Mouse (Mus musculus): Measurements from ENCODE around the gene Lrfn1. TPM values are rescaled to one million over a fixed set of nuclear protein-coding genes. Genes with fewer than 3 reads are reported as not detected.

Gene Lrfn1
- polyA plus RNA-seq, 1 experiment from 2014 or later, result 1.7 TPM

DNA sequence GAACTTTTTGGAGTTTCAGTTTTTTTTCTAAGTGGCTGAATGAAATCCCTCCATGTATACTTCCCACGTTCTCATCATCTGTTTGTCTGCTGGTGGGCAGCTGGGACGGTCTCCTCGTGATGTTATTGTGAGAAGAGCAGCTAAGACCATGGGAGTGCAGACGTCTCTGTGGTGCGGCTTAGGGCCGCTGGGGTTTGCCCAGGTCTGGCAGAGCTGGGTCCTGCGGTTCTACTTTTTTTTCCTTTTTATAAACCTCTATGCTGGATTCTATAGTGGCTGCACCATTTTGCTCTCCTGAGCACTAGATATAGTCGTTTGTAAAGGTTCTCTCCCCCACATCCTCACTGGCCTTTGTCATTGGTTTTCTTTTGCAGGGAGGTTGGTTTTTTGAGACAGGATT, 59.7 kb downstream of the Lrfn1 start:
- H3K27ac ChIP-seq (ENCODE audit: low read depth, low read length), result no peak overlapping the region
- H3K9ac ChIP-seq (ENCODE audit: low read depth, low read length), result no peak overlapping the region
- no peaks in the 10 kb centered on the region; the same call in 1 of the 2 replicates for H3K27me3 ChIP-seq (replicated peaks; ENCODE audit: control insufficient read depth, insufficient read depth, low read length)
- WGBS, result 70% methylated on average over 8 of the region's 8 CpGs
- no peaks in the 10 kb centered on the region for H3K36me3 ChIP-seq (ENCODE audit: control insufficient read depth, insufficient read depth, low read length)
- H3K4me1 ChIP-seq (replicated peaks; ENCODE audit: control insufficient read depth, insufficient read depth, low read length), result no peaks in the 10 kb centered on the region
- no peak overlapping the region for H3K4me3 ChIP-seq (ENCODE audit: low read depth, low read length)
- DNase-seq (ENCODE audit: low spot score), result no peak
- H3K4me2 ChIP-seq, result no peak overlapping the region
- ATAC-seq (replicated peaks; ENCODE audit: low FRiP score), result no peak
- no peaks in the 10 kb centered on the region for H3K9me3 ChIP-seq (ENCODE audit: control insufficient read depth, low read length)

Other genes with a start within 250 kb of the Lrfn1 start
- gene Eid2, start 184.1 kb upstream of the Lrfn1 start, polyA plus RNA-seq (2014; fragmentation: Nextera tagmentation; extraction: Ambion mirVana), result 3.8 and 4.6 TPM in 2 replicates
- 5.9 and 6.5 TPM in 2 replicates for gene Eid2b, start 174.2 kb upstream of the Lrfn1 start, polyA plus RNA-seq (2014; fragmentation: Nextera tagmentation; extraction: Ambion mirVana)
- not detected in 2 replicates for gene Selenov, start 160.8 kb upstream of the Lrfn1 start, polyA plus RNA-seq (2014; fragmentation: Nextera tagmentation; extraction: Ambion mirVana)
- gene Dll3, start 149.7 kb upstream of the Lrfn1 start, polyA plus RNA-seq (2014; fragmentation: Nextera tagmentation; extraction: Ambion mirVana), result 0.31 and 0.62 TPM in 2 replicates
- gene Timm50, start 139.9 kb upstream of the Lrfn1 start, polyA plus RNA-seq (2014; fragmentation: Nextera tagmentation; extraction: Ambion mirVana), result 217 and 224 TPM in 2 replicates
- gene Supt5, start 113.2 kb upstream of the Lrfn1 start, polyA plus RNA-seq (2014; fragmentation: Nextera tagmentation; extraction: Ambion mirVana), result 77.9 and 78.9 TPM in 2 replicates
- 1,377 and 1,547 TPM in 2 replicates for gene Rps16, start 101.3 kb upstream of the Lrfn1 start, polyA plus RNA-seq (2014; fragmentation: Nextera tagmentation; extraction: Ambion mirVana)
- 29.2 and 34.4 TPM in 2 replicates for gene Plekhg2, start 79.4 kb upstream of the Lrfn1 start, polyA plus RNA-seq (2014; fragmentation: Nextera tagmentation; extraction: Ambion mirVana)
- 9.9 and 10.2 TPM in 2 replicates for gene Zfp36, start 71.7 kb upstream of the Lrfn1 start, polyA plus RNA-seq (2014; fragmentation: Nextera tagmentation; extraction: Ambion mirVana)
- gene Med29, start 59.3 kb upstream of the Lrfn1 start, polyA plus RNA-seq (2014; fragmentation: Nextera tagmentation; extraction: Ambion mirVana), result 44.7 and 45.7 TPM in 2 replicates
- 56.1 and 58.6 TPM in 2 replicates for gene Paf1, start 59.0 kb upstream of the Lrfn1 start, polyA plus RNA-seq (2014; fragmentation: Nextera tagmentation; extraction: Ambion mirVana)
- 49.4 and 49.7 TPM in 2 replicates for gene Gmfg, start 14.5 kb upstream of the Lrfn1 start, polyA plus RNA-seq (2014; fragmentation: Nextera tagmentation; extraction: Ambion mirVana)
- gene Ifnl2, start 58.5 kb downstream of the Lrfn1 start, polyA plus RNA-seq (2014; fragmentation: Nextera tagmentation; extraction: Ambion mirVana), result not detected in 2 replicates
- not detected in 2 replicates for gene Ifnl3, start 70.9 kb downstream of the Lrfn1 start, polyA plus RNA-seq (2014; fragmentation: Nextera tagmentation; extraction: Ambion mirVana)
- not detected in 2 replicates for gene Sycn, start 88.9 kb downstream of the Lrfn1 start, polyA plus RNA-seq (2014; fragmentation: Nextera tagmentation; extraction: Ambion mirVana)
- gene Nccrp1, start 95.3 kb downstream of the Lrfn1 start, polyA plus RNA-seq (2014; fragmentation: Nextera tagmentation; extraction: Ambion mirVana), result not detected in 2 replicates
- gene Samd4b, start 146.2 kb downstream of the Lrfn1 start, polyA plus RNA-seq (2014; fragmentation: Nextera tagmentation; extraction: Ambion mirVana), result 17.4 and 18.6 TPM in 2 replicates
- 34.0 and 35.3 TPM in 2 replicates for gene Pak4, start 146.2 kb downstream of the Lrfn1 start, polyA plus RNA-seq (2014; fragmentation: Nextera tagmentation; extraction: Ambion mirVana)
- not detected in 2 replicates for gene Acp7, start 179.4 kb downstream of the Lrfn1 start, polyA plus RNA-seq (2014; fragmentation: Nextera tagmentation; extraction: Ambion mirVana)
- 1.4 and 1.7 TPM in 2 replicates for gene Fbxo27, start 240.9 kb downstream of the Lrfn1 start, polyA plus RNA-seq (2014; fragmentation: Nextera tagmentation; extraction: Ambion mirVana)

All from liver, embryonic 11.5 days (tissue).